Mouse (Mus musculus): ENCODE data around the gene Fasn. TPM values are rescaled to one million over a fixed set of nuclear protein-coding genes. Genes with fewer than 3 reads are reported as not detected.

Gene Fasn
- polyA plus RNA-seq, 1 experiment from 2014 or later, result 56.1 TPM

DNA sequence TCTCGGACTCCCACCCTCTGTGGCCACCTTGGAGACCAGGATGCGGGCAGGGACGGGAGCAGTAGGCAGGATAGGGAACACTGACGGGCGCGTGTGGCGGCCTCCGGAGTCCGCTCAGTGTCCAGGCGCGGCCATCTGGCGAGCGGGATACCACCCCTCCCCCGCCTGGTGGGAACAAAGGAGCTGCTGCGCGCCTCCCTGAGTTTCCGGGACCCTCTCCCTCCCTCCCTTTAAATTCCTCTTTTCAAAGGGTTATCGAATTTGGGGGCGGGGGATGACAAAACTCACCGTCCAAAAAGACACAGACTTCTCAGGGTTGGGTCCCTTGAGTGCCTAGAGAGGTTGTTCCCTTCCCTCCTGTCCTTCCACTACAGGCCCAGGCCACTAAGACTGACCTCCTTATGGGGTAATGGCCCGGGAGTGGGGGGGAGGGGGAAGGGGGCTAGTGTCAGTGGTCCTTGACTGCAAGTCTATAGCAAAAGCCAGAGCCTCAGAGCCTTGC is 491 bp upstream of the Fasn start:
- Histone ChIP-seq H3K9me3 (replicated peaks; ENCODE audit: control insufficient read depth, low read length) (no peaks in the 10 kb centered on the region), H3K9ac (replicated peaks; ENCODE audit: low read length) (peak overlapping the region; percentile 94), H3K27me3 (ENCODE audit: control insufficient read depth, insufficient read depth, low read length) (no peaks in the 10 kb centered on the region), H3K36me3 (replicated peaks; ENCODE audit: control insufficient read depth, insufficient read depth, low read depth, low read length) (peaks cover 8% of the 10 kb centered on the region), H3K4me3 (ENCODE audit: low read depth, low read length) (peak overlapping the region; percentile 92), H3K4me1 (ENCODE audit: control insufficient read depth, insufficient read depth, low read length) (peaks cover 22% of the 10 kb centered on the region), H3K27ac (replicated peaks; ENCODE audit: low read depth, low read length) (peak overlapping the region; percentile 97), H3K4me2 (ENCODE audit: low read depth, low read length) (peak overlapping the region; percentile 64)
- ATAC-seq (replicated peaks; ENCODE audit: insufficient number of reproducible peaks, low FRiP score, low TSS enrichment, low read depth), result peak; percentile 21
- 0% methylated on average over 21 of the region's 21 CpGs for WGBS
- DNase-seq (ENCODE audit: low spot score), result peak; percentile 84

DNA sequence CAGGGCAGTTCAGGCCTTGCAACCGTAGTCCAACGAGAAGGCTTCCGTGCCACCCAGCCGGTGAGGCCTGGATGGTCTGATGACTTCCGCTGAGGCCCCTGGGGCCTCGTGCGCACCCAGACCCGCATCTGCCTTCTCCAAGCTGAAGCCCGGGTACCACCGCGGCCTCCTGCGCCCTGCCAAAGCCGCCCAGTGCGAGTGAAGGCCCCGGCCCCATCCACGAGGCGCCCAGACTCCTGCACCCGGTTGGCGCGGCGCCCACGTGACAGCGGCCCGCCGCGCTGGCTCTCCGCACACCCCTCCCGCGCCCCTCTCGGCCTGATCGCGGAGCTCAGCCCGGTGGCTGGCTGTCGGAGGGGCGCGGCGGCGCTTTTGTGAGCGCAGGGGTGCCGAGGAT is 798 bp downstream of the Fasn start:
- no peaks in the 10 kb centered on the region for H3K9me3 ChIP-seq (replicated peaks; ENCODE audit: control insufficient read depth, low read length)
- H3K4me3 ChIP-seq (ENCODE audit: low read depth, low read length), result peak overlapping the region; percentile 92
- H3K9ac ChIP-seq (replicated peaks; ENCODE audit: low read length), result peak overlapping the region; percentile 94
- peak overlapping the region; percentile 64 for H3K4me2 ChIP-seq (ENCODE audit: low read depth, low read length)
- 0% methylated on average over 30 of the region's 40 CpGs for WGBS
- no peaks in the 10 kb centered on the region for H3K27me3 ChIP-seq (ENCODE audit: control insufficient read depth, insufficient read depth, low read length)
- H3K4me1 ChIP-seq (ENCODE audit: control insufficient read depth, insufficient read depth, low read length), result peaks cover 22% of the 10 kb centered on the region
- peak; percentile 17 for ATAC-seq (replicated peaks; ENCODE audit: insufficient number of reproducible peaks, low FRiP score, low TSS enrichment, low read depth)
- H3K36me3 ChIP-seq (replicated peaks; ENCODE audit: control insufficient read depth, insufficient read depth, low read depth, low read length), result peaks cover 20% of the 10 kb centered on the region
- H3K27ac ChIP-seq (replicated peaks; ENCODE audit: low read depth, low read length), result peak overlapping the region; percentile 97
- DNase-seq (ENCODE audit: low spot score), result no peak

DNA sequence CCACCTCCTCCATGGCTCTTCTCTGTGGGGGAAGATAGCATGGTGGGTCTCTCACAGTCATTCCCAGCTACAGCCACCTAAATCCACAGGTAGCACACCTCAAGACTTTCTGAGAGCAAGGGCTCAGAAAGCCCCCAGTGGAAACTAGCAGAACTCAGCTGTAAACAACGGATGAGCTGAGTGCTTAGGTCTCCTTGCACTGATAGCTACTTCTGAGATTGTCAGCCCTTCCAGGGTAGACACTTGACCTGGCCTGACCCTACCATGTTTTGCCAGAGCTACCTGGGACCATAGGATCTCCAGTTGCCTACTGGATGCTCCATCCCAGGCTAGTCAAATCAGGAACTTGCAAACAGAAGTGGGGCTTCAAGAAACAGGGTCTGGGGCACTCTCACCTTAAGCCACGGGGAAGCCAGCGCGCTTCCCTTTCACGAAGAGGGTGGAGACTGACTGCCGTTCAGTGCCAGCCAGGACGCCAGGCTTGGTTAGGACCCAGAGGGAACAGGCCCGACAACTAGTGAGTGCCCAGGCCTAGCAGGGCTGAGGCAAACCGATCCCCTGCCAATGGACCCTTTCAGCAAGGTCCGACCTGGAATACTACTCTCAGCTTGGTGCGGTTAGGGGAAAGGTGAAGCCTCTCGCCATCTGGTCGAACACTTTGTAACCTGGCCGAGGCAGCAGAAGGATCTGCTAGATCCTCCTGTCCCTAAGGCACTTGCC is 1.4 kb downstream of the Fasn start:
- peaks cover 22% of the 10 kb centered on the region for H3K4me1 ChIP-seq (ENCODE audit: control insufficient read depth, insufficient read depth, low read length)
- peak overlapping the region; percentile 92 for H3K4me3 ChIP-seq (ENCODE audit: low read depth, low read length)
- under 1% methylated on average over 14 of the region's 14 CpGs for WGBS
- H3K27ac ChIP-seq (replicated peaks; ENCODE audit: low read depth, low read length), result peak overlapping the region; percentile 97
- peak overlapping the region; percentile 94 for H3K9ac ChIP-seq (replicated peaks; ENCODE audit: low read length)
- ATAC-seq (replicated peaks; ENCODE audit: insufficient number of reproducible peaks, low FRiP score, low TSS enrichment, low read depth) (no peak), DNase-seq (ENCODE audit: low spot score) (peak; percentile 24)
- peak overlapping the region; percentile 64 for H3K4me2 ChIP-seq (ENCODE audit: low read depth, low read length)
- H3K9me3 ChIP-seq (replicated peaks; ENCODE audit: control insufficient read depth, low read length), result no peaks in the 10 kb centered on the region
- peaks cover 26% of the 10 kb centered on the region for H3K36me3 ChIP-seq (replicated peaks; ENCODE audit: control insufficient read depth, insufficient read depth, low read depth, low read length)
- no peaks in the 10 kb centered on the region for H3K27me3 ChIP-seq (ENCODE audit: control insufficient read depth, insufficient read depth, low read length)

DNA sequence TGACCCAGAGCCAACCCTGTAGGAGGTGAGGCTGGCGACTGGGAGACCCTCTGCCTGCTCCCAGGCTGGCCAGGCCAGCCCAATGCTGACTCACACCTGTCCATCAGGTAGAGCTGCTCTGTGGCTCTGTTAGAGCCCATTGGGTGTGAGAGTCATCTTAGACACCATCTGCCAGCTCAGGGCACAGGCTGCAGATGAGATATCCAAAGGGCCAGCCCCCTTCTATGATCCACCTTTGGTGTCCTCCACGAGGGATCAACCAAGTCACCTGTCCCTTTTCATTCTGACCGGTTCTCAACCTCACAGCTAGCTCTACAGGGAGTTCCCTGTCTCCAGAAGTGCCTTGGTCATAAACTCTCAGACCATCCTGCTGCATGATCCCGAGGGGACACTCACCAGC is 2.0 kb downstream of the Fasn start:
- Histone ChIP-seq H3K36me3 (replicated peaks; ENCODE audit: control insufficient read depth, insufficient read depth, low read depth, low read length) (peaks cover 33% of the 10 kb centered on the region), H3K9me3 (replicated peaks; ENCODE audit: control insufficient read depth, low read length) (no peaks in the 10 kb centered on the region), H3K4me1 (ENCODE audit: control insufficient read depth, insufficient read depth, low read length) (peaks cover 22% of the 10 kb centered on the region), H3K4me3 (ENCODE audit: low read depth, low read length) (peak overlapping the region; percentile 92), H3K27ac (replicated peaks; ENCODE audit: low read depth, low read length) (no peak overlapping the region), H3K9ac (replicated peaks; ENCODE audit: low read length) (peak overlapping the region; percentile 94), H3K27me3 (ENCODE audit: control insufficient read depth, insufficient read depth, low read length) (no peaks in the 10 kb centered on the region), H3K4me2 (ENCODE audit: low read depth, low read length) (peak overlapping the region; percentile 64)
- DNase-seq (ENCODE audit: low spot score) (no peak), ATAC-seq (replicated peaks; ENCODE audit: insufficient number of reproducible peaks, low FRiP score, low TSS enrichment, low read depth) (no peak)
- 70% methylated on average over 4 of the region's 4 CpGs for WGBS

DNA sequence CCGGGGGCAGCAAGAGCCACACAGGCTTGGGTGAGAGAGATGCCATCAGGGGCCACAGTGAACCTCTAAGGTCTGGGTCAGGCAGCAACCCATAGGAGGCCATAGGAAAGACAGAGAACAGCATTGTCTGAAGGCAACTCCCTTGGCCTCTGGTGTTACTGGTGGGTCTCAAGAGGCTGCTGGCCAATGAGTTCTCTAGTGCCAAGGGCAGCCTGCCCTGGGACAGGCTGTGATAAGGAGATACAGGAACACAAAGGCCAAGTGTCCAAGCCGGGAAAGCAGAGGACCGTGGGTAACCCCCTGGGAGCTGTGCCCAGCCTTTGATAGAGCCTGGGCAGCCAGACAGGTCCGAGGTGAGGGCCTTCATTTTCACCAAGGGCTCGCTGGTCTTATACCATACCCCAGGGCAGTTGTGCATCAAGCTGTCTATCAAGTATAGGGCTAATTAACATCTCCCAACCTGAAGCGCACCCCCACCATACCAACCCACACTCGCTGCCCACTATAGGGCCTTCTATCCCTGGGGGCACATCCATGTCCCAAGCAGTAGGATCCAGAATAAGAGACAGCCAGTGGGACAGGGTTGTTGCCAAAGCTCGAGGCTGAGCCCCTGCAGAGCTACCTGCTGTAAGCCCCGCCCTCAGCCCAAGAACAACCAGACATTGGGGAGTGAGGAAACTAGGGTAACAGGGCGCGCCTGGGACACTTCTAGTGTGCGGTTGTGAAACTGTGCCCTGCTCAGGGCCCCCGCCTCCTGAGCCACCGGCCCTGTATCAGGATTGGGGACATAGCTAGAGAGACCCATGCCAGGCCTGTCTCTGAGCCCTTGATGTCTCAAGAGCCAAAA is 3.0 kb downstream of the Fasn start:
- no peak for ATAC-seq (replicated peaks; ENCODE audit: insufficient number of reproducible peaks, low FRiP score, low TSS enrichment, low read depth)
- H3K36me3 ChIP-seq (replicated peaks; ENCODE audit: control insufficient read depth, insufficient read depth, low read depth, low read length), result peaks cover 43% of the 10 kb centered on the region
- WGBS, result 85% methylated on average over 14 of the region's 14 CpGs
- DNase-seq (ENCODE audit: low spot score), result no peak
- H3K27ac ChIP-seq (replicated peaks; ENCODE audit: low read depth, low read length), result no peak overlapping the region
- no peaks in the 10 kb centered on the region for H3K9me3 ChIP-seq (replicated peaks; ENCODE audit: control insufficient read depth, low read length)
- H3K4me3 ChIP-seq (ENCODE audit: low read depth, low read length), result no peak overlapping the region
- H3K4me2 ChIP-seq (ENCODE audit: low read depth, low read length), result no peak overlapping the region; the same call in 1 of the 2 replicates
- H3K27me3 ChIP-seq (ENCODE audit: control insufficient read depth, insufficient read depth, low read length), result no peaks in the 10 kb centered on the region
- H3K4me1 ChIP-seq (ENCODE audit: control insufficient read depth, insufficient read depth, low read length), result peaks cover 22% of the 10 kb centered on the region
- no peak overlapping the region for H3K9ac ChIP-seq (replicated peaks; ENCODE audit: low read length)

DNA sequence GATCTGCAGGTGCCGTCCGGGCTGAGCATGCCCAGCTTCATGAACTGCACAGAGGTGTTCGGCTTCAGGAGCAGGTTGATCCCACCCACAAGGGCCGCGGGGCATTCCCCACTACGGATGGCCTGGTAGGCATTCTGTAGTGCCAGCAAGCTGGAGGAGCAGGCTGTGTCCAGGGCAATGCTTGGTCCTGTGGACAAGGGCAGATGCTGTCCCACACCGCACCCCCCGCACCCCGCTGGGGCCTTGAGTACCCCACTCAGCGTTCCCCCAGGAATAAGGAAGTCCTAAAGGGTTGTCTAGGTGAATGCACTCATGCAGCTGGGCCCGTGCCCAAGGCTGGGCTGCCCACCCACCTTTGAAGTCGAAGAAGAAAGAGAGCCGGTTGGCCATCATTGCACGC is 3.8 kb downstream of the Fasn start:
- DNase-seq (ENCODE audit: low spot score), result no peak
- no peak overlapping the region for H3K9ac ChIP-seq (replicated peaks; ENCODE audit: low read length)

DNA sequence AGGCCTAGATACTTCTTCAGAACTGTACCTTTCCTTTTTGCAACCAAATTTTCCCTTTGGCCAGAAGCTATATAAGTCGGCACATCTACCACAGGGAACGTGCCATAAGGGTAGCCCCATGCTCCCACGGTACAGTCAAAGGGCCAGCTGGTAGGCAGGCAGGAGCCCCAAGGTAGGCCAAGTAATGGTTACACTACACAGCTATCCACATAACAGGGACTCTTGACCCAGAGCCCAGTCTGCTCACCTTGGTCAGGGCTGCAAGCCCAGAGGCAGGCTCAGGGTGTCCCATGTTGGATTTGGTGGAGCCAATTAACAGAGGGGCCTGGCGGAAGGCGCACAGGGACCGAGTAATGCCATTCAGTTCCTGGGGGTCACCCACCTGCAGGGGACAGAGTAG is 4.8 kb downstream of the Fasn start:
- Histone ChIP-seq H3K27me3 (ENCODE audit: control insufficient read depth, insufficient read depth, low read length) (no peaks in the 10 kb centered on the region), H3K36me3 (replicated peaks; ENCODE audit: control insufficient read depth, insufficient read depth, low read depth, low read length) (peaks cover 57% of the 10 kb centered on the region), H3K27ac (replicated peaks; ENCODE audit: low read depth, low read length) (no peak overlapping the region), H3K9ac (replicated peaks; ENCODE audit: low read length) (no peak overlapping the region), H3K9me3 (replicated peaks; ENCODE audit: control insufficient read depth, low read length) (no peaks in the 10 kb centered on the region), H3K4me3 (ENCODE audit: low read depth, low read length) (no peak overlapping the region), H3K4me1 (ENCODE audit: control insufficient read depth, insufficient read depth, low read length) (peaks cover 12% of the 10 kb centered on the region), H3K4me2 (ENCODE audit: low read depth, low read length) (no peak overlapping the region)
- no peak for ATAC-seq (replicated peaks; ENCODE audit: insufficient number of reproducible peaks, low FRiP score, low TSS enrichment, low read depth)
- WGBS, result 95% methylated on average over 6 of the region's 6 CpGs
- no peak for DNase-seq (ENCODE audit: low spot score)

More for the DNA sequence above, 3.8 kb downstream of the Fasn start:
- H3K4me2 ChIP-seq (ENCODE audit: low read depth, low read length), result no peak overlapping the region
- H3K4me1 ChIP-seq (ENCODE audit: control insufficient read depth, insufficient read depth, low read length), result peaks cover 16% of the 10 kb centered on the region
- H3K27me3 ChIP-seq (ENCODE audit: control insufficient read depth, insufficient read depth, low read length), result no peaks in the 10 kb centered on the region
- no peaks in the 10 kb centered on the region for H3K9me3 ChIP-seq (replicated peaks; ENCODE audit: control insufficient read depth, low read length)
- H3K27ac ChIP-seq (replicated peaks; ENCODE audit: low read depth, low read length), result no peak overlapping the region
- no peak overlapping the region for H3K4me3 ChIP-seq (ENCODE audit: low read depth, low read length)
- H3K36me3 ChIP-seq (replicated peaks; ENCODE audit: control insufficient read depth, insufficient read depth, low read depth, low read length), result peaks cover 48% of the 10 kb centered on the region
- 95% methylated on average over 14 of the region's 14 CpGs for WGBS
- ATAC-seq (replicated peaks; ENCODE audit: insufficient number of reproducible peaks, low FRiP score, low TSS enrichment, low read depth), result no peak

DNA sequence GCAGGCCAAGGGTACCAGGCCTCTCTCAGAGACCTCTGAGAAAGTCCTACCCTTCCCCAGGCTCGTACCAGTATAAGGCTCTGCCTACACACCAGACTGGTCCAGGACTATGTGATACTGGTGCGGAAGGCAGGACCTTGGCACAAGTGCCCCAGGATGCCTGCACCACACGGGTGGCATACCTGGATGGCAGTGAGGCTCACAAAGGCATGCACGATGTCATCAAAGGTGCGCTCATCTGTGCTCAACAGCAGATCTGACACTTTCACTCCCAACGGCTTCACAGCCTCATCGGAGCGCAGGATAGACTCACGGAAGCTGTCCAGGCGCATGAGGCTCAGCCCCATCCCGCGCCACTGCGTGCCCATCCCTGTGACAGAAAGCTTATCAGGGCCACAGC is 6.1 kb downstream of the Fasn start:
- Histone ChIP-seq H3K4me3 (ENCODE audit: low read depth, low read length) (no peak overlapping the region), H3K27me3 (ENCODE audit: control insufficient read depth, insufficient read depth, low read length) (no peaks in the 10 kb centered on the region), H3K27ac (replicated peaks; ENCODE audit: low read depth, low read length) (no peak overlapping the region), H3K9ac (replicated peaks; ENCODE audit: low read length) (no peak overlapping the region), H3K4me2 (ENCODE audit: low read depth, low read length) (no peak overlapping the region), H3K4me1 (ENCODE audit: control insufficient read depth, insufficient read depth, low read length) (peaks cover 12% of the 10 kb centered on the region), H3K9me3 (replicated peaks; ENCODE audit: control insufficient read depth, low read length) (no peaks in the 10 kb centered on the region), H3K36me3 (replicated peaks; ENCODE audit: control insufficient read depth, insufficient read depth, low read depth, low read length) (peaks cover 69% of the 10 kb centered on the region)
- DNase-seq (ENCODE audit: low spot score), result no peak
- ATAC-seq (replicated peaks; ENCODE audit: insufficient number of reproducible peaks, low FRiP score, low TSS enrichment, low read depth), result no peak
- WGBS, result 97% methylated on average over 13 of the region's 13 CpGs

Data from embryonic facial prominence, embryonic 11.5 days (tissue).